Mouse (Mus musculus): ENCODE measurements around the gene Dnah1. TPM values are rescaled to one million over a fixed set of nuclear protein-coding genes. Genes with fewer than 3 reads are reported as not detected.

Dnah1 gene
- polyA plus RNA-seq, 1 experiment from 2014 or later, result 1.3 TPM

DNA sequence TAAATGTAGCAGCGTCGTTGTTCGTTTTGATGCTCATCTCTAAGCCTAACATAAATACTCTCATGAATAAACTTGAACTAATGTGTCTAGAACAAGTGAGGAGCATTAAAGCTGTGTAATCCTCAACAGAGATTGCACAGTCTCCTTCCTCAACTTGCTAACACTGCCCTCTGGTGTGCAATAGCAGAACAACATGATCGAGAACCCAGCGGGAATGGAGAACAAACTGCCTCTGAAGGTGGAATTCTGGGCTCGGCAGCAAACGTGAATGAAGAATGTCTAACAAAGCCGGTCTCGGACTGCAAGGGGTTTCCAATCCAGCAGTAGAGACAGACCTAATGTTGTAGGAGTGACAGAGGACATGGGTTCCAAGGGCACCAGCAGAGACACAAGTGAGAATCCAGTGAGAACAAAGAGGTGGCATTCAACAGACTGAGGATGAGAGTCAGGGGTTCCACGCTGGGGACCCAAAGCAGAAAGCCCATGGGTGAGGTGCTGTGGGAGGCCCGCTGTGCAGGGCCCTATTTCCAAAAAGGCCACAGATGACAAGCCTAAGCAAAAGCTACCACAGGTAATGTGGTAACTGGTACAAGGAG, 89.6 kb downstream of the Dnah1 start:
- Histone ChIP-seq H3K9me3 (no peaks in the 10 kb centered on the region), H3K4me3 (no peak overlapping the region), H3K27me3 (replicated peaks) (no peaks in the 10 kb centered on the region), H3K4me1 (peaks cover 44% of the 10 kb centered on the region), H3K4me2 (peak overlapping the region; percentile 11; the same call in 1 of the 2 replicates), H3K27ac (replicated peaks) (no peak overlapping the region), H3K9ac (peak overlapping the region; percentile 61; the same call in 1 of the 2 replicates), H3K36me3 (peaks cover 2% of the 10 kb centered on the region; the same call in 1 of the 2 replicates)
- ATAC-seq (ENCODE audit: extremely low read depth, insufficient number of reproducible peaks, low FRiP score, low TSS enrichment), result peak; percentile 23; the same call in 1 of the 2 replicates
- 11% methylated on average over 11 of the region's 11 CpGs for WGBS

DNA sequence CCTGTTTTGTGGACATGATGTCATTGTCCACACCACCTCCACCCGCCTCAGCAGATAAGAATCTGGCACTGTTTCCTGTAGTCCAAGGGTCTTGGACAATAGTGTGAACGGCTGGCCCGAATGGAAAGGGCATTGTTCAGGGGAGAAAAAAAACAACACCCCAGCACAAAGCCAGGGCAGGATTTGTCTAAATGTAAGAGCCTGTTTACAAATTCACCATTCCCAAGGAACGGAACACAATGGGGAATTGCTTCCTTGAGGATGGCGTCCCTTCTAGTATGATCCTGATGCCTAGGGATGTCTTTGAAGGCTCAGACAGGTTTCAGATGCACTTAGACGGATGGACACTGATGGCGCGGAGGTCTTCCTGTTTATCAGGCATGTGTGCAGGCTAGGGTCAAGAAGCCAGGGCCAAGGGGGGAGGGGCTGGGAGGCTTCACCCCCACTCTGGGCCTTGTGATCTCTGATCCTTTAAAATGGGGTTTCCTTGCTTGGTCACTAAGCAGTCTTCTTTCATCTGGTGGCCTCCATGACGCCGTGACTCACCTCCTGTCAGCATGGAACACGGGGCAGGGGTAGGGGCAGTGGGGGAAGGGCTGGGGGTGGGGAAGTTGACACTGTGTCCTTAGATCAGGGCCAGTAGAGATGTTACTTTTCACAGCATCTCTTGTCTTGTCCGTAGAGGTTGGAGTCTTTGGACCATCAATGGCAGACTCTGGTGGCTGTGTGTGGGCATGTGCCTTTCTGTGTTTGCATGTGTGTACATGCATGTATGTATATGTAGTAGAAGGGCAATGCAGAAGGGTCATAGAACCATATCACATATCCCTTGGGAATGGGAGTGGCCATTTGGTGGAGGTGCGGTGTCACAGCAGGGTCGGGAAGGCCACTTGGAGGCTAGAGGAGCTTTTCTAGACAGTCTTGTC, 90.4 kb downstream of the Dnah1 start:
- ATAC-seq (ENCODE audit: extremely low read depth, insufficient number of reproducible peaks, low FRiP score, low TSS enrichment), result no peak
- 64% methylated on average over 14 of the region's 14 CpGs for WGBS
- Histone ChIP-seq H3K9ac (no peak overlapping the region), H3K27ac (replicated peaks) (peak overlapping the region; percentile 1; the same call in 1 of the 2 replicates), H3K27me3 (replicated peaks) (no peaks in the 10 kb centered on the region), H3K4me3 (no peak overlapping the region), H3K4me2 (no peak overlapping the region), H3K36me3 (no peaks in the 10 kb centered on the region; the same call in 1 of the 2 replicates), H3K9me3 (no peaks in the 10 kb centered on the region), H3K4me1 (peaks cover 52% of the 10 kb centered on the region)

DNA sequence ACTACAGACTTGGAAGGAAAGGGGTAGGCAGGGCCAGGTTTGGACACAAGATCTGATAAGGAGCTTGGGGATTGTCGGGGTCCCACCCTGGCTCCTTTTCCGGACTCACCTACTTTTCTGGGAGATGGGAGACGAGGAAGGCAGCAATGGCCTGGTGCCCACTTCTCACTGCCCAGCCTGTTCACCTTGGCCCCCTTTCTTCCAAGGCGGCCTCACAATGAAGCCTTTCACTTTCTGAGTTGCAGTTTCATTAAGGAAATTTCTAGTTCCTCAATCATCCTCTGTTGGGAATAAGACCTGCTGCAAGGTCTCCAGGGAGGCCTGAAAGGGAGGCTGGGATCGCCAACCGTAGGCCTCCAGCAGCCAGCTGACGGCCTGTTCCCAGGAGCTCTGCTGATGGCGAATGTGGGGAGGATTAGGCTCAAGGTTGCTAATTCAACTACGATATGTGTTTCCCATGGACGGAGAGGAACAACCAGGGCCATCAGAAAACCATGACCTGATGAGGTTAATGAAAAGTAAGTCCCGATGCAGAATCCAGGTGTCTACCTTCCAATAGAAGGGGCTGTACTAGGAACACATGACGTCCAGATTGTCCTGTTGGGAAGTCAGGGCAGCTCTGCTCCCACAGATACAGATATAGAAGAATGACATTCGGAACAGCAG, 91.2 kb downstream of the Dnah1 start:
- Histone ChIP-seq H3K4me2 (no peak overlapping the region), H3K36me3 (no peaks in the 10 kb centered on the region; the same call in 1 of the 2 replicates), H3K27ac (replicated peaks) (peak overlapping the region; percentile 46; the same call in 1 of the 2 replicates), H3K4me1 (peaks cover 60% of the 10 kb centered on the region), H3K9me3 (no peaks in the 10 kb centered on the region), H3K9ac (no peak overlapping the region), H3K27me3 (replicated peaks) (no peaks in the 10 kb centered on the region), H3K4me3 (no peak overlapping the region)
- 68% methylated on average over 13 of the region's 13 CpGs for WGBS
- ATAC-seq (ENCODE audit: extremely low read depth, insufficient number of reproducible peaks, low FRiP score, low TSS enrichment), result no peak

DNA sequence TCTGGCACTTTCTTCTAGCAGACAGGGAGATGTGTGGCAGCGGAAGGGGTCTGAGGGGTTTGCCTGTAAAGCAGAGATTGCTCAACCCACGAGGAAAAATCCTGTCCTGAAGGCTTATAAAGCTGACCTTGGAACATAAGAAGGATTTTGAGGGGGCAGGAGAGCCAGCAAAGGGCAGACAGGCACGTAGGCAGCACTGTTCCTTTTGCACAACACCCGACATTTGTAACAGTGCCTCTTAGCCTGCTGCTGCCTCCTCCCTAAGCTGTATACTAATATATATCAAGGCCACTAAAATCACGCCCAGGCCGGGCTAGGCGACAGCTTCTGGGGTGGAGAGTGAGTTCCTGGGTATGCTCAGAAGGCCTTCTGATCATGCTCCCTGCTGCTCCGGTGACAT, 93.3 kb downstream of the Dnah1 start:
- Histone ChIP-seq H3K36me3 (no peaks in the 10 kb centered on the region), H3K27ac (replicated peaks) (peak overlapping the region; percentile 41), H3K9me3 (no peaks in the 10 kb centered on the region), H3K4me1 (peaks cover 78% of the 10 kb centered on the region), H3K9ac (0 out of 2 replicates have a peak overlapping the region, but pooled peaks have one; percentile 21), H3K27me3 (replicated peaks) (no peaks in the 10 kb centered on the region), H3K4me2 (no peak overlapping the region), H3K4me3 (no peak overlapping the region)
- ATAC-seq (ENCODE audit: extremely low read depth, insufficient number of reproducible peaks, low FRiP score, low TSS enrichment), result no peak
- WGBS, result 45% methylated on average over 8 of the region's 8 CpGs

GRCm38 (mm10) chr14:31228234-31228633, 95.5 kb downstream of the Dnah1 start:
- H3K9ac ChIP-seq, result no peak overlapping the region
- no peaks in the 10 kb centered on the region for H3K27me3 ChIP-seq (replicated peaks)
- no peak overlapping the region for H3K4me3 ChIP-seq
- WGBS, result 51% methylated on average over 6 of the region's 6 CpGs
- no peak for ATAC-seq (ENCODE audit: extremely low read depth, insufficient number of reproducible peaks, low FRiP score, low TSS enrichment)
- no peak overlapping the region for H3K4me2 ChIP-seq
- H3K9me3 ChIP-seq, result no peaks in the 10 kb centered on the region
- H3K36me3 ChIP-seq, result no peaks in the 10 kb centered on the region
- peaks cover 79% of the 10 kb centered on the region for H3K4me1 ChIP-seq
- H3K27ac ChIP-seq (replicated peaks), result no peak overlapping the region

DNA sequence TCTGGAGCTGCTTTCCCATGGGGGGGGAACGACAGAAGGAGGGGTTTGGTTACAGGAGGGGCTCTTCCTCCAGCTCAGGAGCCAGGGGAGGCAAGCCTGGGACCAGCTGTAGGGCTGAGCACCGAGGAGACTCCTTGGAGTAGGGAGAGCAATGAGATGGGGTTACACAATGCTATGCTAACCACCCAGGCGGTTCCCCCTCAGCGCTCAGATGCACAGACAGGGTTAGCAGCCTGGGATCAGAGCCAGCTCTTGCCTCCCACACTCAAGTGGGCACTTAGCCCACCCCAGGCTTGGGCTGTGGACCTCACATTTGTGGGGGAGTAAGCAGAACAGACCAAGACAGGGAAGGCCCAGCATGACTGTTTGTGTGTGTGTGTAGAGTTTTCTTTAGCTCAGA, 96.7 kb downstream of the Dnah1 start:
- H3K36me3 ChIP-seq, result no peaks in the 10 kb centered on the region
- H3K4me3 ChIP-seq, result no peak overlapping the region
- H3K9ac ChIP-seq, result no peak overlapping the region
- H3K9me3 ChIP-seq, result no peaks in the 10 kb centered on the region
- no peak overlapping the region for H3K4me2 ChIP-seq
- peak overlapping the region; percentile 68 for H3K27ac ChIP-seq (replicated peaks)
- H3K27me3 ChIP-seq (replicated peaks), result 0 out of 2 replicates have a peak, but pooled peaks cover 4% of the 10 kb centered on the region
- ATAC-seq (ENCODE audit: extremely low read depth, insufficient number of reproducible peaks, low FRiP score, low TSS enrichment), result peak; percentile 43; the same call in 1 of the 2 replicates
- WGBS, result 38% methylated on average over 4 of the region's 4 CpGs
- H3K4me1 ChIP-seq, result peaks cover 73% of the 10 kb centered on the region

GRCm38 (mm10) chr14:31217666-31218065, 106.0 kb downstream of the Dnah1 start, which contains the start of gene Sema3g:
Sema3g (plus strand) TSS chr14:31217860.
- 7% methylated on average over 11 of the region's 11 CpGs for WGBS

GRCm38 (mm10) chr14:31216846-31217245, 106.8 kb downstream of the Dnah1 start, which contains the start of gene Nisch:
Nisch (minus strand) TSS chr14:31216946.
- peak within 1 kb of the TSS; percentile 48 for H3K27ac ChIP-seq (replicated peaks)
- H3K27me3 ChIP-seq (replicated peaks), result peaks cover 2% of the 10 kb centered on the region; the same call in 1 of the 2 replicates
- H3K9ac ChIP-seq, result peak within 1 kb of the TSS; percentile 75
- peaks cover 57% of the 10 kb centered on the region for H3K4me1 ChIP-seq
- H3K36me3 ChIP-seq, result peaks cover 12% of the 10 kb centered on the region
- ATAC-seq (ENCODE audit: extremely low read depth, insufficient number of reproducible peaks, low FRiP score, low TSS enrichment), result no peak
- H3K4me2 ChIP-seq, result peak within 1 kb of the TSS; percentile 54
- H3K4me3 ChIP-seq, result peak within 1 kb of the TSS; percentile 13; the same call in 1 of the 2 replicates
- no peaks in the 10 kb centered on the region for H3K9me3 ChIP-seq
- WGBS, result 74% methylated on average over 2 of the region's 2 CpGs

More at GRCm38 (mm10) chr14:31217666-31218065, 106.0 kb downstream of the Dnah1 start, which contains the start of gene Sema3g:
- peaks cover 50% of the 10 kb centered on the region for H3K4me1 ChIP-seq
- peak within 1 kb of the TSS; percentile 54 for H3K4me2 ChIP-seq
- peak within 1 kb of the TSS; percentile 48 for H3K27ac ChIP-seq (replicated peaks)
- H3K9me3 ChIP-seq, result no peaks in the 10 kb centered on the region
- H3K27me3 ChIP-seq (replicated peaks), result peaks cover 7% of the 10 kb centered on the region; the same call in 1 of the 2 replicates
- H3K9ac ChIP-seq, result peak within 1 kb of the TSS; percentile 75
- H3K36me3 ChIP-seq, result peaks cover 4% of the 10 kb centered on the region
- peak; percentile 38; the same call in 1 of the 2 replicates for ATAC-seq (ENCODE audit: extremely low read depth, insufficient number of reproducible peaks, low FRiP score, low TSS enrichment)
- peak within 1 kb of the TSS; percentile 13; the same call in 1 of the 2 replicates for H3K4me3 ChIP-seq

GRCm38 (mm10) chr14:31215157-31216002, 108.3 kb downstream of the Dnah1 start:
- Histone ChIP-seq H3K9ac (peak overlapping the region; percentile 42), H3K4me2 (peak overlapping the region; percentile 12; the same call in 1 of the 2 replicates), H3K27ac (replicated peaks) (peak overlapping the region; percentile 100; the same call in 1 of the 2 replicates), H3K27me3 (replicated peaks) (no peaks in the 10 kb centered on the region; the same call in 1 of the 2 replicates), H3K4me1 (peaks cover 65% of the 10 kb centered on the region), H3K4me3 (no peak overlapping the region), H3K9me3 (no peaks in the 10 kb centered on the region), H3K36me3 (peaks cover 24% of the 10 kb centered on the region)
- 28% methylated on average over 15 of the region's 15 CpGs for WGBS
- ATAC-seq (ENCODE audit: extremely low read depth, insufficient number of reproducible peaks, low FRiP score, low TSS enrichment), result no peak

DNA sequence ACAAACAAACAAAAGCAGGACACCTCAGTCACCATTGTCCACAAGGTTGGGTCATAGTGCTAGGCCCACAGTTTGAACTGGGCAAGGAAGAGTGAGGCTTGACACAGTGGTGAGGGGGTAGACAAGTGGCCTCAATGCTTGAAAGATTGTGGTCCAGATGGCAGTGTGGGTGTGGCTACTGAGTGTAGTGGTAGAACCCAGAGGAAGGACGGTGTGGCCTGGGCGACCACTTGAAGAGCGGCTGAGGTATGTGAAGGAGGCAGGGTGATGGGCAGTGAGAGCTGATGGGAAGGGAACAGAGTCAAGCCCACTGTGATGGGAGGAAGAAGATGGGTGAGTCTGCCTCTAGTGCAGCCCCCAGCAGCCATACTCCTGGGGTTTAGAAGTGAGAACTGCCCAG, 109.0 kb downstream of the Dnah1 start:
- Histone ChIP-seq H3K27me3 (replicated peaks) (no peaks in the 10 kb centered on the region; the same call in 1 of the 2 replicates), H3K9me3 (no peaks in the 10 kb centered on the region), H3K27ac (replicated peaks) (peak overlapping the region; percentile 100; the same call in 1 of the 2 replicates), H3K4me3 (no peak overlapping the region), H3K9ac (no peak overlapping the region), H3K4me1 (peaks cover 70% of the 10 kb centered on the region), H3K4me2 (no peak overlapping the region), H3K36me3 (peaks cover 31% of the 10 kb centered on the region)
- no peak for ATAC-seq (ENCODE audit: extremely low read depth, insufficient number of reproducible peaks, low FRiP score, low TSS enrichment)
- 32% methylated on average over 3 of the region's 3 CpGs for WGBS
